Mouse (Mus musculus) heart, embryonic 12.5 days (tissue): ENCODE measurements around the gene Rasgef1a. TPM values are rescaled to one million over a fixed set of nuclear protein-coding genes. Genes with fewer than 3 reads are reported as not detected.

Source experiments
- ATAC-seq: fragments of 200-750 bp; cut with Nextera tagmentation; 2 replicates; pipeline ENCODE4 v1.8.0; 2017; ENCODE audit warnings: moderate TSS enrichment, moderate library complexity; ENCODE audit not compliant: insufficient number of reproducible peaks, low FRiP score
- H3K27ac ChIP-seq: fragments of 300-500 bp; sonication (generic); 2 replicates; pipeline ENCODE4 v1.5.1; 2016; ENCODE audit warnings: mild to moderate bottlenecking, moderate library complexity; ENCODE audit not compliant: poor library complexity, severe bottlenecking
- H3K27me3 ChIP-seq: fragments of 300-500 bp; sonication (generic); replicated peaks from 2 replicates; pipeline ENCODE4 v1.6.1; 2016; ENCODE audit warnings: mild to moderate bottlenecking, moderate library complexity
- H3K36me3 ChIP-seq: fragments of 300-500 bp; sonication (generic); 2 replicates; pipeline ENCODE4 v1.6.1; 2016; ENCODE audit warnings: mild to moderate bottlenecking, moderate library complexity
- H3K4me1 ChIP-seq: fragments of 300-500 bp; sonication (generic); replicated peaks from 2 replicates; pipeline ENCODE4 v1.6.1; 2016; ENCODE audit warnings: mild to moderate bottlenecking
- H3K4me2 ChIP-seq: fragments of 300-500 bp; sonication (generic); 2 replicates; pipeline ENCODE4 v1.6.1; 2016; ENCODE audit warnings: mild to moderate bottlenecking, moderate library complexity
- H3K4me3 ChIP-seq: fragments of 300-500 bp; sonication (generic); 2 replicates; pipeline ENCODE4 v1.5.1; 2016; ENCODE audit warnings: mild to moderate bottlenecking
- H3K9ac ChIP-seq: fragments of 300-500 bp; sonication (generic); 2 replicates; pipeline ENCODE4 v1.6.1; 2016; ENCODE audit warnings: mild to moderate bottlenecking, moderate library complexity
- H3K9me3 ChIP-seq: fragments of 300-500 bp; sonication (generic); replicated peaks from 2 replicates; pipeline ENCODE4 v1.6.1; 2016; ENCODE audit warnings: mild to moderate bottlenecking, moderate library complexity
- WGBS: fragments of 180-500 bp; shearing (Covaris S2); methylation state at CpG from one replicate; pipeline ENCODE4 v1.1.7; 2016; 5-methylcytosine and 5-hydroxymethylcytosine counted together
- polyA plus RNA-seq: library from polyadenylated mRNA; unstranded; fragments of >200 nt; fragmentation: Nextera tagmentation; extraction: Ambion mirVana; gene quantifications from 2 replicates; pipeline ENCODE4 v1.2.1, GENCODE M21; 2016

The Rasgef1a gene
- polyA plus RNA-seq, 1 experiment from 2014 or later = 0.51 TPM

DNA sequence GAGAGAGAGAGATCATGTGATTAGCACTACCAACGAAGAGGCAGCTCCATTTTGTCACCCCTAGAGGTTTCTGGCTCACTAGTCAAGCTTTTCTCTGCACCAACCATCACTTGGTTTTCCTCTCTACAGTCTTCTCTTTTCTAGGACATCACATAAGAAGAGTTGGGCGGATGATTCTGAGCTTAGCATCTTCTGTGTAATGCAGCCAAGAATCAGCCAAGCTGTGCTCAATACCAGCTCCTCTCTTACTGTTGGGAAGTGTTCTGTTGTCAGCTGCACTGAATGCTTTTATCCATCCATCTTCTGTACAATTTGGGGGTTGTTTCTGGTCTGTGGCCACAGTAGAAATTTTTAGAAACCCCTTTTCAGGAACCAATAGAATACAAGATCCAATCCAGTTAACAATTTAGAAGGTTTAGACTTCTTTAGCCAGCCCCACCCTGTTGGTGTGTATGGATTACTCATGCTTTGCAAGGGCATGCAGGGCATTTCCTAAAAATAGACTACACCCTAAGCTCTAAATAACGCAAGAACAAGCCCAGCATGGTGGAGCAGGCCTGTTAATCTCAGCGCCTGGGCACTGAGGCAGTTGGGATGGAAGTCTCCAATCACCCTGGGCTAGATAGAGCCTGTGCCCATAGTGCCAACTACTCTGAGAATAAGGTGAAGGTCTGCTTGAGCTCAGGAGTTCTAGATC is 3.2 kb upstream of the Rasgef1a start:
- Histone ChIP-seq H3K27ac (no peak overlapping the region), H3K4me2 (no peak overlapping the region), H3K9ac (no peak overlapping the region), H3K36me3 (no peaks in the 10 kb centered on the region), H3K4me1 (peaks cover 7% of the 10 kb centered on the region), H3K9me3 (no peaks in the 10 kb centered on the region), H3K4me3 (no peak overlapping the region), H3K27me3 (peaks cover 46% of the 10 kb centered on the region)
- 49% methylated on average over 4 of the region's 4 CpGs for WGBS
- no peak for ATAC-seq

DNA sequence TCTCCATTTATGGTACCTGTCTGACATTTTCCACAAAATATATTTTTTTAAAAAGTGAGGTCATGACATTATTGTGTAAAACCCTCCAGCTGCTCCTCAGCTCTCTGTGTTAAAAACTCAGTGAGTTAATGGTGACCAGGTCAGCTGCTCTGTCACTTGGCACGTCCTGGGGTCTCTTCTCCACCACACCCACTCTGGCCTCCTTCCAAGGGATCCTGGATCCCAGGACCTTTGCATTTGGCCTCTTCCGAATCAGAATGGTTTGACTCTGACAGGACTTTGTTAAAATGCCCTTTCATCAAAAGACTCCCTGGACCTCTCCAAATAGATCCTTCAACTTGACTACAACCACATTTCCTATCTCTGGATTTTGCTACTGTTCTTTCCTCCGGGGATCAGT is 982 bp upstream of the Rasgef1a start:
- H3K27me3 ChIP-seq = peaks cover 69% of the 10 kb centered on the region
- H3K4me1 ChIP-seq = peaks cover 7% of the 10 kb centered on the region
- WGBS = 65% methylated on average over 3 of the region's 3 CpGs

GRCm38 (mm10) chr6:118011616-118012316 is 528 bp downstream of the Rasgef1a start:
- Histone ChIP-seq H3K27ac (no peak overlapping the region), H3K9me3 (no peaks in the 10 kb centered on the region), H3K27me3 (peaks cover 74% of the 10 kb centered on the region), H3K36me3 (no peaks in the 10 kb centered on the region), H3K9ac (peak overlapping the region; percentile 43; the same call in 1 of the 2 replicates), H3K4me1 (peaks cover 7% of the 10 kb centered on the region), H3K4me3 (peak overlapping the region; percentile 56), H3K4me2 (peak overlapping the region; percentile 78)
- ATAC-seq = no peak
- 10% methylated on average over 38 of the region's 38 CpGs for WGBS

More for the DNA sequence above, 982 bp upstream of the Rasgef1a start:
- Histone ChIP-seq H3K36me3 (no peaks in the 10 kb centered on the region), H3K27ac (no peak overlapping the region), H3K9me3 (no peaks in the 10 kb centered on the region), H3K9ac (no peak overlapping the region), H3K4me2 (no peak overlapping the region), H3K4me3 (no peak overlapping the region)
- ATAC-seq = no peak

- peaks cover 7% of the 10 kb centered on the region for H3K4me1 ChIP-seq
- no peak overlapping the region for H3K9ac ChIP-seq
- no peaks in the 10 kb centered on the region for H3K9me3 ChIP-seq
- no peak for ATAC-seq
- H3K4me3 ChIP-seq = no peak overlapping the region
- no peak overlapping the region for H3K27ac ChIP-seq
- H3K36me3 ChIP-seq = no peaks in the 10 kb centered on the region
- no peak overlapping the region for H3K4me2 ChIP-seq
- H3K27me3 ChIP-seq = peaks cover 80% of the 10 kb centered on the region
- 58% methylated on average over 3 of the region's 3 CpGs for WGBS
These were observed 1.1 kb downstream of the Rasgef1a start for GRCm38 (mm10) chr6:118012317-118012700.

GRCm38 (mm10) chr6:118012987-118013866 is 2.0 kb downstream of the Rasgef1a start:
- 66% methylated on average over 11 of the region's 11 CpGs for WGBS

GRCm38 (mm10) chr6:118014881-118015280 is 3.6 kb downstream of the Rasgef1a start:
- Histone ChIP-seq H3K9ac (no peak overlapping the region), H3K4me2 (no peak overlapping the region), H3K27me3 (peaks cover 99% of the 10 kb centered on the region), H3K4me1 (peaks cover 4% of the 10 kb centered on the region; the same call in 1 of the 2 replicates), H3K36me3 (no peaks in the 10 kb centered on the region), H3K9me3 (no peaks in the 10 kb centered on the region), H3K27ac (no peak overlapping the region), H3K4me3 (no peak overlapping the region)
- no peak for ATAC-seq
- WGBS = 67% methylated on average over 4 of the region's 4 CpGs

More at GRCm38 (mm10) chr6:118012987-118013866, 2.0 kb downstream of the Rasgef1a start:
- peaks cover 89% of the 10 kb centered on the region for H3K27me3 ChIP-seq
- no peak overlapping the region for H3K27ac ChIP-seq
- peaks cover 5% of the 10 kb centered on the region for H3K4me1 ChIP-seq
- no peaks in the 10 kb centered on the region for H3K9me3 ChIP-seq
- no peak overlapping the region for H3K4me3 ChIP-seq
- H3K36me3 ChIP-seq = no peaks in the 10 kb centered on the region
- ATAC-seq = no peak
- H3K4me2 ChIP-seq = no peak overlapping the region
- H3K9ac ChIP-seq = no peak overlapping the region

DNA sequence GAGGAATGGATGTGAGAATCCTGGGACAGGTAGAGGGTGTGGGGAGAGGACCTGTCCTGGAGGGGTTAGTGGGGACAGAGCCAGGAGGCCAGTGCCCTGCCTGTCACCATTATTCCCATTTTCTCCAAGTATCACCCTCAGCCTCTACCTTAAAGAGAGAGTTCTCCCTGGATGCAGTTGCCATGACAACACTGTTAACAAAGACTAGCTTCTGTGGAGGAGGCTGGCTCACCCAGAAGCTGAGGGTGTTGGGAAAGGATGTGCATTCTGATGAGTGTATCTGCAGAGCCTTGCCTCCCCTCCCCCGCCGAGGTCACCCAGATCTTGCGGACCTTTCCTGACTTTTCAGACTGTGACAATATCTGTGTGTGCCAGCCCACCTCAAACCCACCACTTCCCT is 4.7 kb downstream of the Rasgef1a start:
- H3K4me1 ChIP-seq = peaks cover 4% of the 10 kb centered on the region; the same call in 1 of the 2 replicates
- H3K27me3 ChIP-seq = peaks cover 92% of the 10 kb centered on the region
- H3K36me3 ChIP-seq = no peaks in the 10 kb centered on the region
- no peak overlapping the region for H3K4me2 ChIP-seq
- no peak overlapping the region for H3K27ac ChIP-seq
- no peak for ATAC-seq
- no peak overlapping the region for H3K9ac ChIP-seq
- no peaks in the 10 kb centered on the region for H3K9me3 ChIP-seq
- no peak overlapping the region for H3K4me3 ChIP-seq
- 70% methylated on average over 3 of the region's 3 CpGs for WGBS

DNA sequence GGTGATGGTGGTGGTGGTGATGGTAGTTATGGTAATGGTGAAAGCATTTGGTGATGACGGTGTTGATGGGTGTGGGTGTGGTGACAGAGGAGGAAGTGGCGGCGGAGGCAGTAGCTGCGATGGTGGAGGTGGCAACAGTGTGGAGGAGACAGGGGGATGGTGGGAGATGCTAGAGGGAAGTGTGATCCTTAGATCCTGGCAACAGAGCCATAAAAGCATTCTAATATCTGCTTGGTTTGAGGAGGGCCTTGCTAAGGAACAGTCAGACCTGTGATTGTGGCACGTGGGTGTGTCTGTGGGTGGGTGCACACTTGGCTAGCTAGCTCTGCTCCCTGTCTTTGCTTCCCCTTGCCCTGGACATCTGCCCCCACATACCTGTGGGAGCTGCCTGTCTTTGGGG is 7.4 kb downstream of the Rasgef1a start:
- no peaks in the 10 kb centered on the region for H3K9me3 ChIP-seq
- no peak overlapping the region for H3K4me3 ChIP-seq
- H3K4me2 ChIP-seq = no peak overlapping the region
- ATAC-seq = no peak
- H3K36me3 ChIP-seq = no peaks in the 10 kb centered on the region
- 32% methylated on average over 5 of the region's 5 CpGs for WGBS
- H3K27me3 ChIP-seq = peaks cover 82% of the 10 kb centered on the region
- no peak overlapping the region for H3K27ac ChIP-seq
- no peak overlapping the region for H3K9ac ChIP-seq
- H3K4me1 ChIP-seq = no peaks in the 10 kb centered on the region

GRCm38 (mm10) chr6:118019569-118019968 is 8.3 kb downstream of the Rasgef1a start:
- Histone ChIP-seq H3K27me3 (peaks cover 73% of the 10 kb centered on the region), H3K9me3 (no peaks in the 10 kb centered on the region), H3K9ac (no peak overlapping the region), H3K36me3 (no peaks in the 10 kb centered on the region), H3K4me3 (no peak overlapping the region), H3K4me1 (no peaks in the 10 kb centered on the region), H3K4me2 (no peak overlapping the region), H3K27ac (no peak overlapping the region)
- 44% methylated on average over 7 of the region's 7 CpGs for WGBS
- ATAC-seq = no peak

GRCm38 (mm10) chr6:118022898-118023635 is 11.8 kb downstream of the Rasgef1a start:
- Histone ChIP-seq H3K9ac (no peak overlapping the region), H3K4me2 (no peak overlapping the region), H3K27ac (no peak overlapping the region), H3K9me3 (no peaks in the 10 kb centered on the region), H3K27me3 (peaks cover 38% of the 10 kb centered on the region), H3K4me1 (no peaks in the 10 kb centered on the region), H3K36me3 (no peaks in the 10 kb centered on the region), H3K4me3 (no peak overlapping the region)
- ATAC-seq = no peak
- 59% methylated on average over 15 of the region's 15 CpGs for WGBS
